In genomic region chr10:81498316-81499249, GRCm38 (mm10) we compare ENCODE assay signal across 1 mouse cellular context.
TF ChIP-seq lines count a peak whose summit lies in the region.

No protein-coding gene starts in this region.

TF ChIP-seq in MEL, 35 proteins besides CTCF, POLR2A, EP300 and RAD21:
- TF ChIP-seq GATA1 (IDR thresholded peaks at IDR 0.05; ENCODE audit: low read depth, low read length) (no peak), BHLHE40 (IDR thresholded peaks at IDR 0.05; ENCODE audit: borderline replicate concordance, low read depth, low read length) (no peak), SMC3 (IDR thresholded peaks at IDR 0.05; ENCODE audit: low read depth, low read length) (no peak), NELFE (IDR thresholded peaks at IDR 0.05; ENCODE audit: low read depth, low read length) (no peak), USF2 (IDR thresholded peaks at IDR 0.05; ENCODE audit: borderline replicate concordance in 1 of 2, insufficient read depth in 1 of 2, low read depth in 1 of 2, low read length in 2 of 2) (no peak), HCFC1 (IDR thresholded peaks at IDR 0.05; ENCODE audit: low read depth, low read length) (no peak), NRF1 (IDR thresholded peaks at IDR 0.05; ENCODE audit: insufficient read depth, low read depth, low read length, poor library complexity, severe bottlenecking) (no peak), ZMIZ1 (IDR thresholded peaks at IDR 0.05; ENCODE audit: low read depth, low read length) (no peak), CHD2 (IDR thresholded peaks at IDR 0.05; ENCODE audit: low read length) (no peak), CHD1 (IDR thresholded peaks at IDR 0.05; ENCODE audit: low read depth, low read length) (no peak), MAFK (IDR thresholded peaks at IDR 0.05; ENCODE audit: borderline replicate concordance, low read depth, low read length) (no peak), TBP (IDR thresholded peaks at IDR 0.05; ENCODE audit: low read depth, low read length) (no peak), ZKSCAN1 (IDR thresholded peaks at IDR 0.05; ENCODE audit: low read depth, low read length) (no peak), ETS1 (IDR thresholded peaks at IDR 0.05; ENCODE audit: low read depth, low read length) (no peak), TAL1 (IDR thresholded peaks at IDR 0.05; ENCODE audit: low read length) (no peak), ZC3H11A (IDR thresholded peaks at IDR 0.05; ENCODE audit: low read depth, low read length) (no peak), MYC (IDR thresholded peaks at IDR 0.05; ENCODE audit: low read depth, low read length) (no peak)
TF ChIP-seq in MEL: peak in this region for 0.
